Mouse (Mus musculus) E14TG2a.4 (cell line): ENCODE measurements around the gene Gm11549.

Experiments
- H3K27me3 ChIP-seq: 2 replicates; pipeline ENCODE4 v1.6.1; 2014; ENCODE audit warnings: low read length, control low read depth; ENCODE audit not compliant: insufficient read depth
- H3K36me3 ChIP-seq: 2 replicates; pipeline ENCODE4 v1.6.1; 2014; ENCODE audit warnings: low read length, control low read depth; ENCODE audit not compliant: insufficient read depth
- H3K4me1 ChIP-seq: replicated peaks from 2 replicates; pipeline ENCODE4 v1.6.1; 2014; ENCODE audit warnings: low read depth, low read length, control low read depth
- H3K4me3 ChIP-seq: replicated peaks from 2 replicates; pipeline ENCODE4 v1.5.1; 2014; ENCODE audit warnings: mild to moderate bottlenecking, low read length
- H3K9me3 ChIP-seq: 2 replicates; pipeline ENCODE4 v1.6.1; 2014; ENCODE audit warnings: low read length, control low read depth
- CTCF ChIP-seq: conservative IDR thresholded peaks from 2 replicates; pipeline ENCODE4 v1.5.1; 2014; ENCODE audit warnings: low read length
- NANOG ChIP-seq: IDR thresholded peaks from 2 replicates; pipeline ENCODE4 v1.6.1; 2014; ENCODE audit warnings: borderline replicate concordance, low read length, mixed read lengths
- POU5F1 ChIP-seq: IDR thresholded peaks from 2 replicates; pipeline ENCODE4 v1.6.1; 2014; ENCODE audit warnings: low read length, borderline replicate concordance

Gene Gm11549

DNA sequence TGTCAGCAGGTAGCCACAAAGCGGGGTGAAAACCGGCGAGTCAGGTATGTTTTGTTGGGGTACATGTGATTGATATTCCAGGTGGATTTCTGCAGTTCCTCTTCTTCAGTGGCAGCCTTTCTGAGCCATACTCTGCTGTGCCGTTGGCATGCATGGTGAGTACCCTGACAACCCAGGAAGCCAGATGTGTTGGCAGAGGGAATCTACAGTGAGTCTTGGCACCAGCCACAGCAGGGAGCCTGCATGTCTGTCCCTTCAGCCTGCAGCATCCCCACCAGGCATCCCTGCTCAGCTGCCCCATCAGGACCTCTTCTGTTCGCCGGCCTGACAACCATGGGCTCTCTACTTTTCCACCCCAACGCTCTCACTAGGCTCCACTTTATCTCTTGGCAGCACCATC, 20.1 kb downstream of the Gm11549 start:
- H3K4me1 ChIP-seq: no peaks in the 10 kb centered on the region

DNA sequence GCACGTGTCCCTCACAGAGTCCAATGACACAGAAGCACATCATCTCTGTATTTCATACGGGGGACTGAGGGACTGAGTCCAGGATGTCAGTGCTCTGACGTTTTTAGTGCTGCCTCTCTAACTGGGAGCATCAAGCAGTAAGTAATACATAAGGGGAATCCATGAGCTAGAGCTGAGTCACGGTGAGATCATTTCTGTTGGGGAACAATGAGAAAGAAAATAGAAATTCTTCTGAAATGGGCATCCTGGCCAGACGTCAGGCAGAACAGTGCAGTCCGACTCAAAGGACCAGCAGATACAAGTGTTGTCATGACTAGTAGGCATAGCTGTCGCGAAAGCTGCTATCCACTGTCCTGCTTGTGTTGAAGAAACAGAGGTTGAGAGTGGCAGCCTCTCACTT, 20.6 kb downstream of the Gm11549 start:
- no peaks in the 10 kb centered on the region for H3K4me1 ChIP-seq
- no peaks in the 10 kb centered on the region for H3K27me3 ChIP-seq
- no peak overlapping the region for H3K4me3 ChIP-seq
- H3K9me3 ChIP-seq: peaks cover 23% of the 10 kb centered on the region
- H3K36me3 ChIP-seq: no peaks in the 10 kb centered on the region
- no peak for TF ChIP-seq NANOG
- TF ChIP-seq POU5F1: no peak
- no peak for TF ChIP-seq CTCF

More for the DNA sequence above, 20.1 kb downstream of the Gm11549 start:
- Histone ChIP-seq H3K36me3 (no peaks in the 10 kb centered on the region), H3K4me3 (no peak overlapping the region), H3K9me3 (peaks cover 29% of the 10 kb centered on the region), H3K27me3 (no peaks in the 10 kb centered on the region)
- TF ChIP-seq POU5F1 (no peak), NANOG (no peak), CTCF (no peak)

DNA sequence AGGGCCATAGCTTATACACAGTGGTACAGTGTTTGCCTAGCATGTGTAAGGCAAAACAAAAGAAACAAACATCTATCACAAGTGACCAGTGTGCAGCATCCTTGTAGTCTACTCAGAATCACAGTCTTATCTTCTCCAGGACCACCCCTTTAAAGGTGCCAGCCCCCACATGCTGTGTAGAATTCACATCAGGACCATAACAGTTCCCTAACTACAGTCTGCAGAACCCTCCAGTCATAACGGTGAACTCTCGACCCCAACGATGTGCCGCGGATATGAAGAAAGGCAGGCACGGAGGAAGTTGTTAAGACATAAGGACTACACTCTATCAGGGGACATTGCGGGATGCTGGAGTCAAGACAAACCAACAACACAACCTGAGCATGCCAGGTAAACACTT, 22.2 kb downstream of the Gm11549 start:
- Histone ChIP-seq H3K4me1 (no peaks in the 10 kb centered on the region), H3K27me3 (no peaks in the 10 kb centered on the region), H3K36me3 (no peaks in the 10 kb centered on the region), H3K4me3 (no peak overlapping the region), H3K9me3 (peaks cover 13% of the 10 kb centered on the region)
- TF ChIP-seq CTCF (no peak), POU5F1 (no peak), NANOG (no peak)

DNA sequence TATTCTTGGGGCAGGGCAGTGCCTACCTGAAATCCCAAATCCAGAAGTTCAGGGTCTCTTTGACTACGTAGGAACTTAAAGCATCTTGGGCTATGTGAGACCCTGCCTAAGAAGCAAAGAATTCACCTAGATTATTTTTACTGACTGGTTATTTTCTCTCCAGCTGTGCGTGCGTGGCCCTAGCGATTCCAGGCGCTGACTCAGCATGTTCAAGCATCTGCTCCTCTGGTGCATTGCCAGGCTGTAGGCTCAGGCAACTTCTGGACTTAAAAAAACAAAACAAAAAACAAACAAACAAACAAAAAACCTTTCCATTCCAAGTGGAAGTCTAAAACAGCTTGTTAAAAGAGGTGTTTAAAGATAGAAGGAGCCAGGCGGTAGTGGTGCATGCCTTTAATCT, 23.4 kb downstream of the Gm11549 start:
- Histone ChIP-seq H3K36me3 (no peaks in the 10 kb centered on the region), H3K4me3 (no peak overlapping the region), H3K9me3 (peaks cover 13% of the 10 kb centered on the region), H3K4me1 (no peaks in the 10 kb centered on the region), H3K27me3 (no peaks in the 10 kb centered on the region)
- no peak for TF ChIP-seq CTCF
- TF ChIP-seq NANOG: no peak
- no peak for TF ChIP-seq POU5F1

DNA sequence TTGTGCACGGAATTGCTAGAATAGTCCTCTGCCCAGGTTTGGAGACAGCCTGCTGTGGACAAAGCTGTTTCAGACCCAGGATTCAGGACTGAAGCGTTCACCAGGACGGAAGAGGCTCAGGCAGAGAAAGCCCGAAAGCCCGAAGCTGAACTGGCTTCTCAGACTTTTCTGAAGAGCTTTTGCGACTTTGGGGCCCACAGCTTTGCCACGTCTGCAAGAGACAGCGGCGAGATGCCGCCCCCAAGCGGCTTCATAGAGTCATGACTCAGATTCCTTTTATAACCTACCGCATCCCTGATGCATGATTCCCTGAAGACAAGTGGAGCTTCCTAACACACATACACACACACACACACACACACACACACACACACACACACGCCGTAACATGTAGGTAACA, 24.9 kb downstream of the Gm11549 start:
- peaks cover 13% of the 10 kb centered on the region for H3K9me3 ChIP-seq
- no peak for TF ChIP-seq NANOG
- TF ChIP-seq CTCF: 0 out of 2 replicates have a peak, but pooled peaks have one; percentile 8
- H3K36me3 ChIP-seq: no peaks in the 10 kb centered on the region
- H3K4me3 ChIP-seq: no peak overlapping the region
- H3K27me3 ChIP-seq: no peaks in the 10 kb centered on the region
- H3K4me1 ChIP-seq: no peaks in the 10 kb centered on the region

DNA sequence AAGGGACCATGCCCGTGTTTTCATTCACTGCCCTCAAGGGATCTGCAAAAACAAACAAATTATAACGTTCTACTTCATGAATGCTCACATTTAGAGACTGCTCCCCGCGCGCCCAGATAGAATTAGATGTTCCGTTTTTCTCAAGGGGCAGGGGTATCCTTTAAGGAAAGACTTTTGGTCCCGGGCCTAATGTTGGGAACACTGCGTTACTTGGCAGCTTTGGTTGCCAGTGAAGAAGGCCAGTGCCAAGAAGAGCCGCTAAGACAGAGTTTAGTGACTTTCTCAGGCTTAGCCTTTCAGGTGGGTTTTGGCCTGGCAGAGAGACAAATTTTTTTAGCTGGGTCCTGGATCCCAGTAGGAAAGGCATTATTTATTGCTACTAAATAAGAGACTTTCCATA, 25.3 kb downstream of the Gm11549 start:
- no peak for TF ChIP-seq NANOG
- no peak for TF ChIP-seq CTCF
- TF ChIP-seq POU5F1: no peak
- Histone ChIP-seq H3K9me3 (peaks cover 13% of the 10 kb centered on the region), H3K36me3 (no peaks in the 10 kb centered on the region), H3K4me1 (no peaks in the 10 kb centered on the region), H3K4me3 (no peak overlapping the region), H3K27me3 (no peaks in the 10 kb centered on the region)

DNA sequence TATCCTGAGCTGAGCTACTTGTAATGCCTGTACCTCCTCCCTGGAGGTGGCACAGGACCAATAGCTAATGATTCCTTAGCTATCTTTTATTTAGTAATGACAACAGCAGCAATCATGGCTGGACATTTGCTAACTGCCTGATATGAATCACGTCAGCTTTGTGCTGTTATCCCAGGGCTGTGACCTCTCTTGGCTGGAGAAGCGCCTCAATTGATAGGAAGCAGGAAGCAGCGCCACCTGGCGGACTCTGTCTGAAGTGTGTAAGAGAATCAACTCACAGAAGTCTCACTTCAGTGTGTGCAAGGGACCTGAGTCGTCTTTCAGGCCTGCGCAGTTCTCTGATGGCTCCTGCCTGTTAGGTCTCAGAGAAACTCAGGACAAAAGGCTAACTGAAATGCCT, 26.2 kb downstream of the Gm11549 start:
- Histone ChIP-seq H3K27me3 (no peaks in the 10 kb centered on the region), H3K4me1 (no peaks in the 10 kb centered on the region), H3K36me3 (no peaks in the 10 kb centered on the region), H3K9me3 (peaks cover 13% of the 10 kb centered on the region), H3K4me3 (no peak overlapping the region)
- no peak for TF ChIP-seq POU5F1
- peak; percentile 65 for TF ChIP-seq CTCF

DNA sequence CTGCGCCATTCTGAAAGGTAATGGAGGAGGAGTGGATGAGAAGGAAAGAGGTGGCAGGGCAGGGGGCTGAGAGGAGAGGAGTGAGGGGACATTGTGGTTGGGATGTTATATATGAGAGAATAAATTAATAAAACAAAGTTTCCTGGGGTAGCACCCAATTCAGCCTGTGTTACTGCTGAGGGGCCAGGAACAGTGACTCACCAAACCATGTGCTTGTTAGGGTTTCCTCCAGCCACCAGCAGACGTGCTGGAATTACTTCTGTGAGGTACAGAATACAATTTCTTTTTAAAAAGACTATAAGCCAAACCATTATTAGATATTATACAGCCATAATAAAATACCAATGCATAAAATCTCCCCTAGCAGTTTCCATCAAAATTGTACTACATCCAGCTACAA, 27.0 kb downstream of the Gm11549 start:
- H3K9me3 ChIP-seq: peaks cover 13% of the 10 kb centered on the region
- H3K4me3 ChIP-seq: no peak overlapping the region
- H3K27me3 ChIP-seq: no peaks in the 10 kb centered on the region
- H3K36me3 ChIP-seq: no peaks in the 10 kb centered on the region
- no peaks in the 10 kb centered on the region for H3K4me1 ChIP-seq
- TF ChIP-seq NANOG: no peak

DNA sequence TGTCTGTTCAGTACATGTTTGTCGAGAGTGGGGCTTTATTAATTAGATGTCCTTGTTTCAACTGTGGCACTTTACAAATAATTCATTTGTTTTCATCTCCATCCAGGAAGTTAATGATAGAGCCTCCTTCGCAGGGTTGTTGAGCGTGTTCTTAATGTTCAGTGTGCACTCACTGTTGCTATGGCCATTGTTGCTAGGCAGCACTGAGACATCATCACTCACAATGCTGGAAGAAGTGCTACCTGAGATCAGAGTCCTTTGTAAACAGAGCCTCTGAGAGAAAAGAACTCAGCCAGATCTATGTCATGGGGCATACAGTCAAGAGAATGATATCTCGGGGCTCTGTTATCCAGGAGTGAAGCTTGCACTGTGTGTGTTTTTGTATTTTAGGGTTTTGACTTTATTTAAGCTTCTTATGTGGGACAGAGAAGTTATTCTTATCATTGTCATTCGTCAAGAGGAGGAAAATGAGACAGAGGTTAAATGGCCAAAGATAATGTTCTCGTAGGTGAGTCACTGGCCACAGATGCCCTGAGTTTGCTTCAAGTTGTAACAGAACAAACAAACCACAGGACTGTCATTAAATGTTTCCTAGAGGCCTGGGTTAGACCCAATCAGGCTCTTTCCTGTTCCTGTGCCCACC, 27.9 kb downstream of the Gm11549 start:
- TF ChIP-seq POU5F1: no peak
- no peak for TF ChIP-seq CTCF
- TF ChIP-seq NANOG: no peak
- Histone ChIP-seq H3K4me1 (no peaks in the 10 kb centered on the region), H3K36me3 (no peaks in the 10 kb centered on the region), H3K9me3 (peaks cover 13% of the 10 kb centered on the region), H3K4me3 (no peak overlapping the region), H3K27me3 (no peaks in the 10 kb centered on the region)
